Mouse (Mus musculus) A20 (cell line): ENCODE measurements at regions not wholly inside any gene's neighbourhood (a gene's known extent, or its start where the extent isn't known, plus 50 kb on each side); places are given as distances from the start of the nearest gene placed in this dataset.

ENCODE experiments used
- DNase-seq: peaks from one replicate; pipeline ENCODE4 v3.0.0-alpha.2; 2011; ENCODE audit warnings: low read depth, low spot score

- no peak for DNase-seq
Measured at GRCm38 (mm10) chr12:77970026-77970425, 224.0 kb upstream of the Gm6657 start.

DNA sequence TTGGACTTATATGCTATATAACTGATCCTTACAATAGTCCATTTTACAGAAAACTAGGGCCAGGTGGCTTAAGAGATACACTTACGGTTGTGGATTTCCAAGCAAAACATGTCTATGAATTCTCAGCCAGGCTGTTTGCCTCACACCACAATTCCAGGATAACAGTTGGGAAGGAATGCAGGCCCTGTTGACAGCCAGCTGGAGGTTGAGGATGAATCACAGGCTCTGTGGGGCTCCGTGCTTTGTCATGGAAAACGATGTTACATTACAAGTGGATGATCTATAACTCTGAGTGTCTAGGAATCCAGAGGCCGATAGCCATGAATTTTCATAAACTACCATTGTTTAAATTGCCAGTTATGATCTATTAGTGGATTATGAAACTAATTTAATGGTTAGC, 221.9 kb upstream of the Gm6657 start:
- DNase-seq = no peak

GRCm38 (mm10) chr12:77976952-77977351, 217.1 kb upstream of the Gm6657 start:
- no peak for DNase-seq

DNA sequence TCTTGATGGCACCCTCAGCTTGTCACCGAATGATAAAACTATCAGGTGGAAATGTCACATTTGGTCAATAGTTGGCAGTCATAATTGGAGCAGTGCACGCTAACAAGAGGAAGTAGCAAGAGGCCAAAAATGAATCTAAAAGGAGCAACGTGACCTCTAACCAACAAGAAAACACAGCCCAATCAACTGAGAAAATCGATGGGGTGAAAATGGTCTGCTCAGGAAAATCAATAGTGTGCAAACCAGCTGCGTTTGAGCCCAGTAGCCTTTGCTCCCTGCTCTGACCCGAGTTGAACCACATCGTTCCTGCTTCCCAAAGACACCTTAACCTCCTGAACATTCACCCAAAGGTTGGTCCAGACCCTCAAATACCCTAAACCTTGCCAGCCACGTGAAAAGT, 207.3 kb upstream of the Gm6657 start:
- DNase-seq = peak; percentile 4

DNA sequence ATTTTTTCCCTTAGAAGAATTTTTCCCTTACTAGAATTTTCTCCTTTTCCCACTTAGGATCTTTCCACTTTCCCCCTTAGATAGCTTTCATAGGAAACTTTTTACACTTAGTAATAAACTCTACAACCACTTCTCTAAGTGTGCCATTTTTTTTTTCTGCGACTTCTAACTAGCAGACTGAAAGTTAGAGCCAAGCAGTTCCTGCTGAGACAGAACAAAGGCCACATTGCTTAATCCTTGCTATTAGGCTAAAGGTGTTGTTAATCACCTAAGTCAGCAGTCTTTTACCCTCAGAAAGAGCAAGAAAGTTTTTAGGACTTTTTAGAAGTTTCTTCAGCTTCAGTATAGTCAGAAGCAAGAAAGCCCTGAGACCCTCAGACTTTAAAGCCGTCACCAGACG, 204.3 kb upstream of the Gm6657 start:
- DNase-seq = no peak

DNA sequence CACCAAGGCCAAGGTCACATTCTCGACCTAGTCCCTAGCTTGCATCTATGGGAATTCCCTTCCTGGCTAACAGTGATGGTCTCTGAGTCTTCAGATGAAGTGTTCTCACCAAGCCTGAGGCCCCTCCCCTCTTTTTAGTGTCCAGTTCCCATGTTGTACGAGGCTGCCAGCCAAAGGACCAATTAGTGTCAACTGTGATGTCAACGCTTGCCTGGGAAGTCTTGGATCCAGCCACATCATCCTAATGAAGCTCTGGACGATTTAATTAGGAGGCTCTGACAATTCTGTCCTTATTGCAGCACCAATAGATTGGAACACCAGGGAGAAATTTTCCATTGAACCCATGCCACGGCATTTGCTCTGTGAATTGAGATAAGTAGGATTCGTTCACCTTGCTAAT, 202.4 kb upstream of the Gm6657 start:
- DNase-seq = no peak

DNA sequence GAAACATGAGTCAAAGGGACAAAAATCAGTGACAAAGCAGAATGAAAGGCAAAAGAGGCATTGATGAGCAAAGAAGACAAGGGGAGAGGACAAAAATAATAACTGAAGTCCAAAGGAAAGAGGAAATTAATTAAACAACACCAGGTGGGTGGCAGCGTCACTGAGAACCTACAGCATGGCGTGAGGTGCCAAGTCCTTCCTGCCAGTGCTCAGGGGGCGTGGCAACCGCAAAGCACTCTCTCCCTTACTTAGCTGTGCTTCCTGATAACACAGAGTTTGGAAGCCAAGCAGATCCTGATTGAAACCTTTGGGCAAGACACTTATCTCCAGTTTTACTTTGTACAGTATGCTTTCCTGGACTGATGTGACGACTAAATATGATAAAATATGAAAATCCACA, 199.9 kb upstream of the Gm6657 start:
- DNase-seq = no peak

DNA sequence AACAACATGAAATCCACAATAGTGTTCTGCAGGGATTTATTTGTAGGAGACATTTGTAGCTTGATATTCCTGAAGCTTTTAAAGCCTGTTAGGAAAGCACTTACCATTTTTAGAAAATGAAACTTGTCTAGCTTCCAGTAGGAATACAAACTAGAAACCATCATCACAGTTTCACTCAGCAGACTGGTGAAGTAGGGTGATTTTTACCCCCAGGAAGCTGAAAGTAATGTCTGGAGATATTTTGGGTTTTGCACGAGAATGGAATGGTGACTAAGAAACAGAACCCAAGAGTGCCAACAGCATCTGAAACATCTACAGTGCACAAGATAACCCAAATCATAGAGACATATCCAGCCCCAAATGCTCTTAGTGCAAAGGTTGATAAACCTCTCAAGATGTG, 196.1 kb upstream of the Gm6657 start:
- no peak for DNase-seq

DNA sequence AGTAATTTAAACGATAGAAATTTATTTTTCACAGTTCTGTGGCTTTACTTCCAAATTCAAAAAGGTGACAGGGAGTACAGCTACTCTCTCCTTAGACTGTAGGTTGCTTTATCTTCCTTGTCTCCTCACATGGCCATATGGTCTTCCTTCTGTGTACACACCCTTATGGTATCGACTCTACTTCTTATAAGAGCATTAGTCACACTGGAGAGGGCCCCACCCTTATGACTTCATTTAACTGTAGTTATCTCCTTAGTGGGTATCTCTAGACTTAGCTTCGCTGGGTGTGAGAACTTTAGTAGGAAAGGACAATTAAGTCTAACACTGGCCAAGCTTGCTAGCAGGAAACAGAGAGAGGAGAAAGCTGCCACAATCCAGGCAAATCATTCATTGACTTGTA, 193.6 kb upstream of the Gm6657 start:
- DNase-seq = no peak

DNA sequence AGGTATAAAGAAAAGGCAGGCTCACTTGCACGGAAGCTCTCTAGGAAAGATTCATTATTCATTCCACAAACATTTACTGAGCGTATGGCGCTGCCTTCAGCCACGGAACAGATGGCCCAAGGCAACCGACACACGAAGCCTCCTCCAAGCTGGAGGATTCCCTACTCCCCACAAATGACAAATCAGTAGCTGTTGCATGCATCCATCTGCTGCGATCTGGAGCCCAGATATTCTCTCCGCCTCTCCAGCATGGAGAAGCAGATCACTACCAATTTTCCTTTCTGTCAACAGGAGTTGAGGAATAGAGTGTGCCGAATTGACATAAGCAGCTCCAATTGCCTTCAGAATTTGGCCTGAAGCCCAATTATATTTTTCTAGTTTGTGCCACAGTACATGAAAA, 192.2 kb upstream of the Gm6657 start:
- no peak for DNase-seq

DNA sequence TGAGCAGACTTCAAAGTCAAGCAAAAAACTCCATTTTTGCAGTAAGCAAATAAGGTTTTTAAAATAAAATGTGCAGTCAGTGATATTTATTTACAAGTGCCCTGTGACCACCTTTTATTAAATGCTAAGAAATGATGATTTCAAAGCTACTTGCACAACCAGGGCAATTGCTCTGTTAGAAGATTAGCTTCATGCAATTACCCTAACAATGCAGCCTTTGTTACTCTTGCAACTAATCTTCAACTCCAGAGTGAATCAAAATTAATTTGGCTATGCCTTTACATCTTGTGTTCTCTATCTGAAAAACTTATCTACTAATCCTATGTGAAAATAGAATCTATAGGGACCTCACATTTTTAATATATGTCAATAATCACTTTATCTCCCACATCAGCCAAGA, 160.3 kb upstream of the Gm6657 start:
- DNase-seq = no peak

- DNase-seq = peak; percentile 15
Measured at GRCm38 (mm10) chr12:78046582-78046981, 147.5 kb upstream of the Gm6657 start.

- peak; percentile 51 for DNase-seq
Measured at GRCm38 (mm10) chr12:78055956-78056355, 138.1 kb upstream of the Gm6657 start.

DNA sequence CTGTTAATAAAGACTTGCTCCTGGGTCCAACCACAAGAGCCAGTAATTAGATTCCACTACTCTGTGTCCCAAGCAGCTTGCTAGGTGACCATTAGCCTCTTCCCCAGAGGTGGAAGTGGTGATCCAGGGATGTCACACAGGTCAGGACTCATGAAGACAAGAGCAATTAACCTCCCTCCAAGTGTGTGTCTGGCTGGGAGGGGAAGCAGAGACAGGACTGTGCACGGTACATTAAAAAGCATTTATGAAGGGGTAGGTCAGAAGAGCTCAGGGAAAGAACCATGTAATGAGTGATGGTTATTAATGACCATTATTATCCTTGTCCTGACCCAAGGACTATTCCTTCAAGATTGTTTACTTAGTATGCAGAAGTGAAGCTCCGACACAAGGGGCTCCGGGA, 136.9 kb upstream of the Gm6657 start:
- no peak for DNase-seq

- no peak for DNase-seq
Measured at GRCm38 (mm10) chr12:78059965-78060364, 134.1 kb upstream of the Gm6657 start.

GRCm38 (mm10) chr12:78066024-78066423, 128.0 kb upstream of the Gm6657 start:
- DNase-seq = no peak

DNA sequence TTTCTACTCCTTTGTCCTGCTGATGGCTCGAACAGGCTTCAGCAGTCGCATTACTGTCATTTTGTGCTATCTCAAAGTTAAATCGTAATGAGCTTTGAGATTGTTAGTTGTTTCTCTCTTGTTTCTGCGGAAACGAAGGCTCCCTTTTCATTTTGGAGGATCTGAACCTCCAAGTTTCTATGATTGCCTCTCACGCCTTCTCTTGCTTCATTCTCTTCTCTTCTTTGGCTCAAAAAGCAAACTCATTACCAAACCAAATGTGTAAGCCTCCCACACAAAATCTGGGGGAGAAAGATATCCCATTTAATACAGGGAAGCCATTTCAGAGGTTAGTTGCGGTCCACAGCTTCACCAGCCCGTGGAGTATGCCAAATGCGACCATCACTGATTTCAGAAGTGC, 121.1 kb upstream of the Gm6657 start:
- no peak for DNase-seq

GRCm38 (mm10) chr12:78074290-78074802, 119.7 kb upstream of the Gm6657 start:
- no peak for DNase-seq

DNA sequence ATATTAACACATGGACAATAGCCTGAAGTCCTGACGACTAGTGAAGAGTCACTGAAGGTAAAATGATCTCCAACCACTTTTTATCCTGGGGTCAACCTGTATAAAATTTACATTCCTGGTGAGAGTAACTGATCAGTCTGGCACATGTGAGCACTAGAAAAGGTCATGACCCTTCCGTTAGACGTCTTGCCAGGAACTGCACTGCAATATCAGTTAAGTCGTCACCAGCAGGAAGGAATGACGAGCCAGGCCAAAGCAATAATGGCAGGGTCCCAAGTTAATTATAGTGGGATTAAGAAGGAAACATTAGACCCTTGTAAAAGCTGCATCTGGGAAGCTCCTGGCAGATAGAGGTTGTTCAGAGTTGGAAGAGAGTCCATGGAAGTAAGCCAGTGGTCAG, 116.8 kb upstream of the Gm6657 start:
- no peak for DNase-seq

GRCm38 (mm10) chr12:78082163-78082562, 111.9 kb upstream of the Gm6657 start:
- DNase-seq = no peak

GRCm38 (mm10) chr12:78086016-78086415, 108.0 kb upstream of the Gm6657 start:
- DNase-seq = no peak

DNA sequence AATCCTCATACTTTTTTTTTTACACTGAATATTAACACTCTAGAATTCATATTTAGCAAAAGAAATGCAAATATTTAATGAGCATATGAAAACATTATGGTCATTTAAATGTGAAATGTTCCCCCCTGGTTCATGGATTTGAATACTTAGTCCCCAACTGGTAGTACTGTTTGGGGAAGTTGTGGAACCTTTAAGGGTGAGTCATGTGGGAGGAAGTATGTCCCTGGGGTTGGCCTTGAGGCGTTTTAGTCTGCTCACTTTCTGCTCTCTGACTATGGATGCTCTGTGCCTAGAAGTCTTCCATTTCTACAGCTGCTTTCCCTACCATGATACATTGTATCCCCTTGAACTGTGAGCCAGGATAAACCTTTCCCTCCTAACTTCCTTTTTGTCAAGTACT, 106.1 kb upstream of the Gm6657 start:
- no peak for DNase-seq

DNA sequence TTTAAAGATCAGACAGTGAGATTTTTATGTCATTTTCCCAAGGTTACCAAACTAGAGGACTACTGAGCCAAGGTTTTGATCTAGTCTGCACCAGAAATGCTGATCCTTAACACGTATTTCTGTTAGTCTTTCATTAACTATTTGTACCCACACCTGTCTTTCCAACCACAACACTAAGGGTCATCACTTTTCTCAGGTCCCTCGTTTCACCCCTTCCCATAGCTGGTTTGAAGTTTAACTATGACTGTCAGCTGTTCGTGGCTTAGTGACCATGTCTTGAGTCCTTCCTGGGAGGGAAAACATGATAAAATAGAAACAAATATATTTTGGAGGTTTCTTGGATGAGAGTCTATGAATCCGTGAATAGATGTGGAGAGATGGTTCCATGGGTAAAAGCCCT, 99.6 kb upstream of the Gm6657 start:
- DNase-seq = no peak

DNA sequence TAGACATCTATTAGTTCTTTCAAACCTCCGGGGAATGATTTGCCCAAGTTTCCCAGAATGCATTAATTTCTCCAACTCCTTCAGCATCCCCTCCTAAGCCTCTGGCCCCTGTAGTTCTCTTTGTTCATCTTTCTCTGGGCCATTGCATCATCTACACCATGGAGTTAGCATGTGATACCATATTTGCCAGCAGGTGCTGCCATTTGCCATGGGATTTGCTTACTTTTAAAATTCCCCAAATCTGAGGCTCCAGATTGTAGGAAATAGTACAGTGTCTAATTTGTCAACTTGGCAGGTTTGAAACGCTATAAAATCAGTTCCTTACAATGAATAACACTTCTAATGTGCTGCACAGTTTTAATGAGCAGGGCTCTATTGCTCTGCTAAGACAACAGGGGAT, 98.7 kb upstream of the Gm6657 start:
- DNase-seq = no peak

- DNase-seq = no peak
Measured at GRCm38 (mm10) chr12:78095916-78096315, 98.1 kb upstream of the Gm6657 start.
